Mouse (Mus musculus) neural tube, embryonic 13.5 days (tissue): Measurements from ENCODE around the gene Kcng3. TPM values are rescaled to one million over a fixed set of nuclear protein-coding genes. Genes with fewer than 3 reads are reported as not detected.

Source experiments
- ATAC-seq: fragments of 200-750 bp; cut with Nextera tagmentation; 2 replicates; pipeline ENCODE4 v1.8.0; 2017; ENCODE audit warnings: low read depth, mild to moderate bottlenecking, moderate TSS enrichment, moderate library complexity
- H3K27ac ChIP-seq: fragments of 300-500 bp; sonication (generic); replicated peaks from 2 replicates; pipeline ENCODE4 v1.5.1; 2015; ENCODE audit warnings: moderate library complexity, mild to moderate bottlenecking, inconsistent platforms
- H3K27me3 ChIP-seq: fragments of 300-500 bp; sonication (generic); 2 replicates; pipeline ENCODE4 v1.6.1; 2015; ENCODE audit warnings: mild to moderate bottlenecking, inconsistent platforms
- H3K36me3 ChIP-seq: fragments of 300-500 bp; sonication (generic); 2 replicates; pipeline ENCODE4 v1.6.1; 2015; ENCODE audit warnings: mild to moderate bottlenecking, inconsistent platforms
- H3K4me1 ChIP-seq: fragments of 300-500 bp; sonication (generic); replicated peaks from 2 replicates; pipeline ENCODE4 v1.6.1; 2015; ENCODE audit warnings: inconsistent platforms
- H3K4me2 ChIP-seq: fragments of 300-500 bp; sonication (generic); 2 replicates; pipeline ENCODE4 v1.6.1; 2015; ENCODE audit warnings: inconsistent platforms, mild to moderate bottlenecking, moderate library complexity
- H3K4me3 ChIP-seq: fragments of 300-500 bp; sonication (generic); 2 replicates; pipeline ENCODE4 v1.5.1; 2015; ENCODE audit warnings: mild to moderate bottlenecking, inconsistent platforms
- H3K9ac ChIP-seq: fragments of 300-500 bp; sonication (generic); 2 replicates; pipeline ENCODE4 v1.6.1; 2015; ENCODE audit warnings: moderate library complexity, mild to moderate bottlenecking, inconsistent platforms
- H3K9me3 ChIP-seq: fragments of 300-500 bp; sonication (generic); 2 replicates; pipeline ENCODE4 v1.6.1; 2016; ENCODE audit warnings: inconsistent platforms
- WGBS: fragments of 180-500 bp; shearing (Covaris S2); methylation state at CpG from one replicate; pipeline ENCODE4 v1.1.7; 2015; 5-methylcytosine and 5-hydroxymethylcytosine counted together
- polyA plus RNA-seq: library from polyadenylated mRNA; unstranded; fragments of >200 nt; fragmentation: Nextera tagmentation; extraction: Ambion mirVana; gene quantifications from 2 replicates; pipeline ENCODE4 v1.2.1, GENCODE M21; 2015

The Kcng3 gene
- polyA plus RNA-seq, 1 experiment from 2014 or later = not detected

GRCm38 (mm10) chr17:83545756-83546742, 85.6 kb downstream of the Kcng3 start:
- H3K9me3 ChIP-seq = no peaks in the 10 kb centered on the region
- peak overlapping the region; percentile 63 for H3K27ac ChIP-seq
- peak overlapping the region; percentile 21 for H3K4me3 ChIP-seq
- H3K4me1 ChIP-seq = peaks cover 30% of the 10 kb centered on the region
- peak overlapping the region; percentile 51 for H3K4me2 ChIP-seq
- peaks cover 20% of the 10 kb centered on the region for H3K27me3 ChIP-seq
- H3K36me3 ChIP-seq = no peaks in the 10 kb centered on the region
- ATAC-seq = peak; percentile 65
- H3K9ac ChIP-seq = peak overlapping the region; percentile 22
- WGBS = 3% methylated on average over 35 of the region's 35 CpGs

GRCm38 (mm10) chr17:83545259-83545658, 86.4 kb downstream of the Kcng3 start:
- Histone ChIP-seq H3K4me2 (peak overlapping the region; percentile 51), H3K36me3 (no peaks in the 10 kb centered on the region), H3K4me1 (peaks cover 30% of the 10 kb centered on the region), H3K9ac (no peak overlapping the region; the same call in 1 of the 2 replicates), H3K27me3 (peaks cover 20% of the 10 kb centered on the region), H3K4me3 (no peak overlapping the region), H3K9me3 (no peaks in the 10 kb centered on the region), H3K27ac (0 out of 2 replicates have a peak overlapping the region, but pooled peaks have one; percentile 63)
- no peak for ATAC-seq
- 61% methylated on average over 6 of the region's 6 CpGs for WGBS

- no peak for ATAC-seq
- Histone ChIP-seq H3K36me3 (no peaks in the 10 kb centered on the region), H3K4me1 (peaks cover 26% of the 10 kb centered on the region), H3K9ac (no peak overlapping the region), H3K4me3 (no peak overlapping the region), H3K27me3 (peaks cover 6% of the 10 kb centered on the region), H3K4me2 (no peak overlapping the region), H3K9me3 (no peaks in the 10 kb centered on the region), H3K27ac (no peak overlapping the region)
- 91% methylated on average over 2 of the region's 2 CpGs for WGBS
Measured at GRCm38 (mm10) chr17:83542424-83542823, 89.3 kb downstream of the Kcng3 start.

GRCm38 (mm10) chr17:83539262-83540037, 92.2 kb downstream of the Kcng3 start:
- no peaks in the 10 kb centered on the region for H3K27me3 ChIP-seq
- 74% methylated on average over 12 of the region's 12 CpGs for WGBS

GRCm38 (mm10) chr17:83538694-83539093, 93.0 kb downstream of the Kcng3 start:
- ATAC-seq = no peak
- WGBS = 67% methylated on average over 1 of the region's 1 CpGs
- H3K27ac ChIP-seq = peak overlapping the region; percentile 38; the same call in 1 of the 2 replicates

More at GRCm38 (mm10) chr17:83539262-83540037, 92.2 kb downstream of the Kcng3 start:
- Histone ChIP-seq H3K4me2 (no peak overlapping the region), H3K4me3 (no peak overlapping the region), H3K36me3 (no peaks in the 10 kb centered on the region), H3K4me1 (peaks cover 3% of the 10 kb centered on the region; the same call in 1 of the 2 replicates), H3K27ac (no peak overlapping the region), H3K9ac (no peak overlapping the region), H3K9me3 (no peaks in the 10 kb centered on the region)
- no peak for ATAC-seq

GRCm38 (mm10) chr17:83538141-83538540, 93.6 kb downstream of the Kcng3 start:
- ATAC-seq = no peak
- no peak overlapping the region for H3K9ac ChIP-seq
- H3K27ac ChIP-seq = peak overlapping the region; percentile 38; the same call in 1 of the 2 replicates
- WGBS = 57% methylated on average over 9 of the region's 9 CpGs
- no peak overlapping the region for H3K4me2 ChIP-seq
- no peaks in the 10 kb centered on the region for H3K36me3 ChIP-seq
- no peaks in the 10 kb centered on the region for H3K9me3 ChIP-seq
- H3K4me3 ChIP-seq = no peak overlapping the region
- no peaks in the 10 kb centered on the region for H3K27me3 ChIP-seq
- peaks cover 3% of the 10 kb centered on the region; the same call in 1 of the 2 replicates for H3K4me1 ChIP-seq

More at GRCm38 (mm10) chr17:83538694-83539093, 93.0 kb downstream of the Kcng3 start:
- H3K27me3 ChIP-seq = no peaks in the 10 kb centered on the region
- H3K9me3 ChIP-seq = no peaks in the 10 kb centered on the region
- no peaks in the 10 kb centered on the region for H3K36me3 ChIP-seq
- H3K4me2 ChIP-seq = no peak overlapping the region
- H3K9ac ChIP-seq = no peak overlapping the region
- H3K4me3 ChIP-seq = no peak overlapping the region
- H3K4me1 ChIP-seq = peaks cover 3% of the 10 kb centered on the region; the same call in 1 of the 2 replicates

Other genes with a start within 250 kb of the Kcng3 start
- 183 and 192 TPM in 2 replicates for gene Cox7a2l, start 114.6 kb downstream of the Kcng3 start, polyA plus RNA-seq
- 38.6 and 43.5 TPM in 2 replicates for gene Mta3, start 74.3 kb upstream of the Kcng3 start, polyA plus RNA-seq
- gene Haao, start 216.1 kb upstream of the Kcng3 start, polyA plus RNA-seq = not detected in 2 replicates